Mouse (Mus musculus) liver, embryonic 13.5 days (tissue): ENCODE data around the gene Lipt2. TPM values are rescaled to one million over a fixed set of nuclear protein-coding genes. Genes with fewer than 3 reads are reported as not detected.

Experiments
- ATAC-seq: fragments of 200-750 bp; cut with Nextera tagmentation; 2 replicates; pipeline ENCODE4 v1.8.0; 2017; ENCODE audit warnings: low read depth, mild to moderate bottlenecking, moderate number of reproducible peaks, moderate library complexity
- DNase-seq: peaks from one replicate; pipeline ENCODE4 v3.0.0; 2022
- H3K27ac ChIP-seq: fragments of 300-500 bp; sonication (generic); 2 replicates; pipeline ENCODE4 v1.5.1; 2015; ENCODE audit warnings: moderate library complexity, mild to moderate bottlenecking, inconsistent platforms
- H3K27me3 ChIP-seq: fragments of 300-500 bp; sonication (generic); 2 replicates; pipeline ENCODE4 v1.6.1; 2015; ENCODE audit warnings: mild to moderate bottlenecking, inconsistent platforms
- H3K36me3 ChIP-seq: fragments of 300-500 bp; sonication (generic); 2 replicates; pipeline ENCODE4 v1.6.1; 2015; ENCODE audit warnings: mild to moderate bottlenecking, inconsistent platforms
- H3K4me1 ChIP-seq: fragments of 300-500 bp; sonication (generic); replicated peaks from 2 replicates; pipeline ENCODE4 v1.6.1; 2015; ENCODE audit warnings: inconsistent platforms
- H3K4me2 ChIP-seq: fragments of 300-500 bp; sonication (generic); 2 replicates; pipeline ENCODE4 v1.6.1; 2015; ENCODE audit warnings: inconsistent platforms, mild to moderate bottlenecking, moderate library complexity
- H3K4me3 ChIP-seq: fragments of 300-500 bp; sonication (generic); replicated peaks from 2 replicates; pipeline ENCODE4 v1.5.1; 2015; ENCODE audit warnings: mild to moderate bottlenecking, inconsistent platforms
- H3K9ac ChIP-seq: fragments of 300-500 bp; sonication (generic); 2 replicates; pipeline ENCODE4 v1.6.1; 2015; ENCODE audit warnings: mild to moderate bottlenecking, inconsistent platforms
- H3K9me3 ChIP-seq: fragments of 300-500 bp; sonication (generic); replicated peaks from 2 replicates; pipeline ENCODE4 v1.6.1; 2016; ENCODE audit warnings: inconsistent platforms
- WGBS: fragments of 180-500 bp; shearing (Covaris S2); methylation state at CpG from one replicate; pipeline ENCODE4 v1.1.7; 2015; ENCODE audit not compliant: insufficient replicate concordance; 5-methylcytosine and 5-hydroxymethylcytosine counted together
- polyA plus RNA-seq: library from polyadenylated mRNA; unstranded; fragments of >200 nt; fragmentation: Nextera tagmentation; extraction: Ambion mirVana; gene quantifications from 2 replicates; pipeline ENCODE4 v1.2.1, GENCODE M21; 2015

Gene Lipt2
- polyA plus RNA-seq, 1 experiment from 2014 or later, result 7.0 TPM

DNA sequence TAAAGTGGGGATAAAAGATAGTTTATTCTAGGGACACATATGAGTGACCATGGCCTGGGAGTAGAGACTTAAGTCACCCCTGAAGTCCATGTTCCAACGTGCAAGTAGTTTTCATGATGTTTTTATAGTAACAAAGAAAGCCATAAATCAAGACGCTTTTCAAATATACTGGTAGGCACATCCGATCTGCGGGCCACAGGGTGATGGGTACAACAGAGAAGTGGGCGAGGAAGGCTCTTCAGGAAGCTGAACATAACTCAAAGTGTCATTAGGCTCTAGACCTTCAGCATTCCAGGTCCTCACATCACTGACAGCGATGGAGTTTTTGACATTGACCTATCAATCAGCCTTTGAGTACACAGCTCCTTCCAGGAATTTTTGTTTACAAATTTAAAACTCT is 28.5 kb upstream of the Lipt2 start:
- Histone ChIP-seq H3K9ac (no peak overlapping the region), H3K4me2 (no peak overlapping the region), H3K4me1 (no peaks in the 10 kb centered on the region), H3K27ac (no peak overlapping the region), H3K36me3 (no peaks in the 10 kb centered on the region), H3K4me3 (no peak overlapping the region), H3K27me3 (no peaks in the 10 kb centered on the region), H3K9me3 (no peaks in the 10 kb centered on the region)
- ATAC-seq, result no peak
- no peak for DNase-seq
- WGBS, result 31% methylated on average over 6 of the region's 6 CpGs

DNA sequence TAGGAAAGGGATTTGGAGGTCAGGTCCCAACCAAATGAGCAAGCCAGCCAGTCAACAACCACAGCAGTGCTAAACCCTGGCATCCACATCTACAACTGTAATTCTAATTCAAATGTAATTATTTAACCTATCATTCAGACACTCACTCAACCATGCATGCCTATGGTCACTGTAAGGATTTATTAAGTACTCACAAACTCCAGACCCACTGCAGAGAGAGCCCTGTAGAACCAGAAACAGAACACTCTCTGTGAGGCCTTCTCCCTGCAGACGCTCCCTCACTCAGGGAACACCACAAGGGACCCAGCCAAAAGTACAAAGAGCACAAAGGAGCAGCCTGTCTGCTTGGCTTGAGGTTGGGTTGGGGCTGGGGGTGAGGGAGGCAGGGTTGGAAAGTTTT is 26.7 kb upstream of the Lipt2 start:
- H3K9me3 ChIP-seq, result no peaks in the 10 kb centered on the region
- 62% methylated on average over 1 of the region's 1 CpGs for WGBS
- no peaks in the 10 kb centered on the region for H3K36me3 ChIP-seq
- no peak overlapping the region for H3K4me3 ChIP-seq
- no peak overlapping the region for H3K27ac ChIP-seq
- H3K4me1 ChIP-seq, result no peaks in the 10 kb centered on the region
- DNase-seq (no peak), ATAC-seq (no peak)
- no peaks in the 10 kb centered on the region for H3K27me3 ChIP-seq
- H3K4me2 ChIP-seq, result no peak overlapping the region
- H3K9ac ChIP-seq, result no peak overlapping the region

DNA sequence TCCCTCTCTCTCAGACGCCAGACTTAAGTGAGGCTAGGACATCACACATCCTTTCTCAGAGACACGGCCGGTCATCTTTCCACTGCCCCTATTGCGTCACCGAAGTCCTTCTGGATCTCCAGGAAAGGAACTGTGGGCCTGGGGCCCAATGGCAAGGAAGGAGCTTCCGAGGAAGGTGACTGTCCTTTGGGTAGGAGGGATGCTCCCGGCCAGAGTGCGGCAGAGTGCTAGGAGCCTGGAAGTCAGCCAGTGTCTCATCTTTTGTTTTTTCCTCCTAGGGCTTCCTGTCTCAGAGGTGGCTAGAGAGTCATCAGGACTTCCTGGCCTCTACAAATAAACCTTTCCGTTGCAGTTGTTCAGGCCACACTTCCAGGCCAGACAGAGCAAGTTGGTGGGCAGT is 22.0 kb upstream of the Lipt2 start:
- no peak for ATAC-seq
- Histone ChIP-seq H3K27me3 (no peaks in the 10 kb centered on the region), H3K4me3 (no peak overlapping the region), H3K36me3 (no peaks in the 10 kb centered on the region), H3K9me3 (no peaks in the 10 kb centered on the region), H3K4me2 (no peak overlapping the region), H3K27ac (no peak overlapping the region), H3K4me1 (no peaks in the 10 kb centered on the region), H3K9ac (no peak overlapping the region)
- WGBS, result 27% methylated on average over 9 of the region's 9 CpGs
- no peak for DNase-seq

DNA sequence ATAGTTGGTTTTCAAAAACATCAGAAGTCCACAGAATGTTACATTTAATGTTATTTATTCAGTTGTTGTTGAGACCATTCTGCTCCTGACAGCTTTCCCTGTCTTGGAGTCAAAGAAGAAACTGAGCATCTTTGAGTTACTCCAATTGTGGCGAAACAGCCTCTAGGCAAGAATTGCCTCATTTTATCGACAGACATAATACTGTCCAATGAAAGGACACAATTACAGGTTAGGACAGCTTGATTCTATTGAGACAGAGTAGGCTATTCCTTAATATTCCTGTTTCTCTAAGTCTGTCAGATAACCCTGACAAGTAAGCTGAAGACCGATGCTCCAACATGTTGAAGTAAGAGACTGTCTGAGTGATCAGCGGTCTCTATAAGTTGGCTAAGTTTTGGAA is 21.0 kb upstream of the Lipt2 start:
- ATAC-seq (no peak), DNase-seq (no peak)
- Histone ChIP-seq H3K4me1 (no peaks in the 10 kb centered on the region), H3K9ac (no peak overlapping the region), H3K4me2 (no peak overlapping the region), H3K4me3 (no peak overlapping the region), H3K27me3 (no peaks in the 10 kb centered on the region), H3K9me3 (no peaks in the 10 kb centered on the region), H3K36me3 (no peaks in the 10 kb centered on the region), H3K27ac (no peak overlapping the region)
- WGBS, result 73% methylated on average over 4 of the region's 4 CpGs

DNA sequence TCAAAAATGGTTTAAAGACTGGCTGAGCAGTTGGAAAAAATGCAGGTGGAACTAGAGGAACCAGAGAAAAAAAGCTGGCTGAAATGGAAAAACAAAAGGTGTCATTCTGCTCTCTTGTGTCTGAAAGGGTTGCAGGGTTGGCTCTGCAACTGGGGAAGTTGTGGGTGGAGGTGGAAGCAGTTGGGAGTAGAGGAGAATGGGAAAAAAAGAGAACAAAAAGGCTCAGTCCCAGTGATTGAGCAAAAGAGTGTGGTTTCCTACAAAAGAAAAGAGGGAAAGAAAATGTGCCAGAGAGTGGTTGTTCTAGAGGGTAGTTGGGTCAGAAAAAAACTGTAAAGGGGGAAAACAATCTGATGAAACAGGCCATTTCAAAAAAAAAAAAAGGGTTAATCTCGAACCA is 18.5 kb upstream of the Lipt2 start:
- H3K9ac ChIP-seq, result no peak overlapping the region
- H3K4me2 ChIP-seq, result no peak overlapping the region
- peaks cover 4% of the 10 kb centered on the region; the same call in 1 of the 2 replicates for H3K27me3 ChIP-seq
- 37% methylated on average over 1 of the region's 1 CpGs for WGBS
- no peaks in the 10 kb centered on the region for H3K9me3 ChIP-seq
- no peak for DNase-seq
- H3K36me3 ChIP-seq, result no peaks in the 10 kb centered on the region
- H3K27ac ChIP-seq, result no peak overlapping the region
- H3K4me3 ChIP-seq, result no peak overlapping the region
- H3K4me1 ChIP-seq, result no peaks in the 10 kb centered on the region
- no peak for ATAC-seq

DNA sequence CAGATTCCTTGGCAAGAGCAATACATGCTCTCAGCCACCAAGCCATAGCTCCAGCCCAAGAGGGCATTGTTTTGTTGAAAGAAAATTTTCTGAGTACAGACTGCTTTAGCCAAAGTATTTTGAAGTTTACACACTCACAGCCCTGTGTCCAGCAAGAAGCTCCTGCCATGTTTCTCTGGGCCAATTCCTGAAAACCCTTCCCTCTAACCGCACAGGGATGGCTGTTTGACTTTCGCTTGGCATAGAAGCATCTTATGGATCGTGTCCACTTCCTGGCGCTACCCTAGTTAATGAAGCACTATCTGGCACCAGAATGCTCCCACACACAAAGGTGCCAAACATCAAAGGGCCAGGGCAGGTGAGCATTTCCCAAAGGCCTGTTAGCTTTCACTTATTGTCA is 10.5 kb upstream of the Lipt2 start:
- Histone ChIP-seq H3K4me1 (no peaks in the 10 kb centered on the region; the same call in 1 of the 2 replicates), H3K4me3 (no peak overlapping the region), H3K36me3 (no peaks in the 10 kb centered on the region), H3K27me3 (peaks cover 9% of the 10 kb centered on the region), H3K4me2 (no peak overlapping the region), H3K27ac (no peak overlapping the region), H3K9ac (no peak overlapping the region), H3K9me3 (no peaks in the 10 kb centered on the region)
- ATAC-seq (no peak), DNase-seq (no peak)
- WGBS, result 77% methylated on average over 4 of the region's 4 CpGs

DNA sequence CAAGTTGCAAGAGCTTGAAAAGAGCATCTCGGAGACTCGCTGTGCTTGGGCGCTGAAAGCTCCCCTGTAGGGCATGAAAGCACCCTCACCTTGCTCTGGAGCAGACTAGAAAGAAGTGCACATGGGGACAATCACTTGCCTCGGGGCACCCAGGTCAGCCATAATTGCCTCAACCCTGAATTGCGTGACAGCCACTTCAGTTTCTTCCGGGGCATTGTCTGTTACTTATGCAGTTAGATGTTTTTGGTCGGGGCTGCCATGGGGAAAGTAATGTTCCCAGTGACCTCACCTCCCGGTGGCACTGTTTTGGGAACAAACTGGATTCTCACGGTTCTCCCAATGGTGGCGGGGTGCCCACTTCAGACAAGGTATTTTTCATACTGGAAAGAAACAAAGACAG is 9.0 kb upstream of the Lipt2 start:
- DNase-seq, result no peak
- no peak overlapping the region for H3K4me3 ChIP-seq
- H3K36me3 ChIP-seq, result no peaks in the 10 kb centered on the region
- H3K4me2 ChIP-seq, result no peak overlapping the region
- 62% methylated on average over 10 of the region's 10 CpGs for WGBS
- H3K27me3 ChIP-seq, result peaks cover 5% of the 10 kb centered on the region; the same call in 1 of the 2 replicates
- no peak overlapping the region for H3K27ac ChIP-seq
- H3K9me3 ChIP-seq, result no peaks in the 10 kb centered on the region
- ATAC-seq, result no peak
- no peaks in the 10 kb centered on the region; the same call in 1 of the 2 replicates for H3K4me1 ChIP-seq
- no peak overlapping the region for H3K9ac ChIP-seq

DNA sequence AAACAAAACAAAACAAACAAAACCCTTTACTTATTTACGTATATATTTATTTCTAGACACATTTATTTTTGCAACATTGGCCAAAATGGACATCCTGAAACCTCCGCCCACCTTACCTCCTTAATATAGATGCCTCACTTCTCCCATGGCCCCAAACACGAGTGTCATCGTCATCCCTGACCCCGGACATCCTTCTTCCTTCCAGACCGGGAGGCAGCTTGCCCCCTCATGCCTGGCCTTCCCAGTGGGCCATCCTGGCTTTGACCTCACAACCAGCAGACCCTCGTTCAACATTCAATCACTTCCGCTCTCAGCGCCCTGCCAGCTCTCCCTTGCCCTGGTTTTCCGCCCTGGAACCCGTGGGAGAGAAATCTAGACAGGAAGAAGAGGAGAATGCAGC is 8.5 kb upstream of the Lipt2 start:
- H3K9ac ChIP-seq, result no peak overlapping the region
- no peaks in the 10 kb centered on the region for H3K9me3 ChIP-seq
- no peak overlapping the region for H3K4me3 ChIP-seq
- H3K4me1 ChIP-seq, result no peaks in the 10 kb centered on the region; the same call in 1 of the 2 replicates
- whole genome bisulfite sequencing, result 58% methylated on average over 11 of the region's 11 CpGs
- DNase-seq (no peak), ATAC-seq (no peak)
- H3K27ac ChIP-seq, result no peak overlapping the region
- no peaks in the 10 kb centered on the region for H3K36me3 ChIP-seq
- peaks cover 5% of the 10 kb centered on the region; the same call in 1 of the 2 replicates for H3K27me3 ChIP-seq
- no peak overlapping the region for H3K4me2 ChIP-seq

DNA sequence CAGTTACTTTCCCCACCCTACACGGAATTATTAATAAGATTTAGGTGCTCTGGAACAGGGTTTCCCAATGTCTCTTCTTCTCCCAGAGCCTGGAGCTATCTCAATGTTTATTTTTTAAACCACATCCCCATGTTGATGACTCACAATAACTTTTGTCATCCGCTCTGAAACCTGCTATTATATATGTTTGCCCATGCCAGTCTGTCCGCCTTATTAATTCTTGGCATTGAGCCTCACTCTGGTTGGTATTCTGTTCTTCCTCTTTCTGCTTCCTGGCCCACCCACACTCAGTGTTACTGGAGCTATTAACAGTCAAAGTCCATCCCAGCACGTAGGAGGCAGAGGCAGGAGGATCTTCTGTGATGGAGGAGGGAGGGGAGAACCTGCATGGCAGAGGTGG is 1.4 kb upstream of the Lipt2 start:
- H3K9ac ChIP-seq, result no peak overlapping the region
- H3K4me1 ChIP-seq, result peaks cover 17% of the 10 kb centered on the region
- no peak overlapping the region for H3K4me2 ChIP-seq
- ATAC-seq (no peak), DNase-seq (no peak)
- no peak overlapping the region for H3K27ac ChIP-seq
- H3K4me3 ChIP-seq, result no peak overlapping the region
- H3K9me3 ChIP-seq, result no peaks in the 10 kb centered on the region
- 53% methylated on average over 4 of the region's 4 CpGs for WGBS
- H3K36me3 ChIP-seq, result no peaks in the 10 kb centered on the region
- H3K27me3 ChIP-seq, result 0 out of 2 replicates have a peak, but pooled peaks cover 2% of the 10 kb centered on the region

DNA sequence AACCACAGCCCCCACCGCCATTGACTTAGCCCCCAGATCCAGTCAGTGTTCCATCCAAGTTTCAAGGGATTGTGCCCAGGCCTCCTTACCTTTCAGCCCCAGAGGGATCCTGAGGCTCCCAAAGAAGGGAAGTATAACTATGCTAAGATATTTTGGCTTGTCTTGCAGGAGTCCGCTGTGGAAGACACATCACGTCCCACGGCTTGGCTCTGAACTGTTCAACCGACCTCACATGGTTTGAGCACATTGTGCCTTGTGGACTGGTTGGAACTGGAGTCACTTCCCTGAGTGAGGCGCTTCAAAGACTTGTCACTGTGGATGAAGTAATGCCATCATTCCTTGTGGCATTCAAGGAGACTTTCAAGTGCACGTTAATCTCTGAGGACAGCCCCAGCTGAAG is 929 bp downstream of the Lipt2 start:
- no peaks in the 10 kb centered on the region for H3K9me3 ChIP-seq
- no peak for DNase-seq

DNA sequence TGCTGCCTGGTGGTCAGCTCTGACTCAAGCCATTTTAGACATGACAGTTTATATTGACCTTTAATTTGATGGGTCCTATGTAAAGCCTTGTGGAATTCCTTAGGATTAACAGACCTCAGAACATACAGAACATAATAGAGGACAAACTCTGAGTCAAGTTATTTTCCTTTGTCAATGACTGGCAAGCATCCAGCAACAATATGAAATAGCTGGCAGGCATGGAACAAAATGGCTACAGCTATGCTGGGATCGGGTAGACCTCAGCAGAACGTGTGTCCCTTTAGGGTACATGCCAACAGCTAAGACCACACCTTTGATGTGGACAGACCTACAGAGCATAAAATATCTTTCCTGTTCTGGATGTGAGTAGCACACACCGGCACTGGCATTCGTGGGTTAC is 4.4 kb downstream of the Lipt2 start:
- peaks cover 17% of the 10 kb centered on the region for H3K4me1 ChIP-seq
- peaks cover 3% of the 10 kb centered on the region; the same call in 1 of the 2 replicates for H3K27me3 ChIP-seq
- no peak overlapping the region for H3K4me2 ChIP-seq
- no peak overlapping the region for H3K4me3 ChIP-seq
- H3K9me3 ChIP-seq, result no peaks in the 10 kb centered on the region
- DNase-seq (no peak), ATAC-seq (no peak)
- H3K27ac ChIP-seq, result no peak overlapping the region
- WGBS, result 72% methylated on average over 4 of the region's 4 CpGs
- no peaks in the 10 kb centered on the region for H3K36me3 ChIP-seq
- H3K9ac ChIP-seq, result no peak overlapping the region

More for the DNA sequence above, 929 bp downstream of the Lipt2 start:
- Histone ChIP-seq H3K4me2 (peak overlapping the region; percentile 99), H3K4me3 (peak overlapping the region; percentile 79), H3K36me3 (no peaks in the 10 kb centered on the region), H3K27ac (no peak overlapping the region), H3K4me1 (peaks cover 17% of the 10 kb centered on the region), H3K9ac (peak overlapping the region; percentile 84), H3K27me3 (0 out of 2 replicates have a peak, but pooled peaks cover 2% of the 10 kb centered on the region)
- no peak for ATAC-seq
- 60% methylated on average over 7 of the region's 7 CpGs for WGBS

DNA sequence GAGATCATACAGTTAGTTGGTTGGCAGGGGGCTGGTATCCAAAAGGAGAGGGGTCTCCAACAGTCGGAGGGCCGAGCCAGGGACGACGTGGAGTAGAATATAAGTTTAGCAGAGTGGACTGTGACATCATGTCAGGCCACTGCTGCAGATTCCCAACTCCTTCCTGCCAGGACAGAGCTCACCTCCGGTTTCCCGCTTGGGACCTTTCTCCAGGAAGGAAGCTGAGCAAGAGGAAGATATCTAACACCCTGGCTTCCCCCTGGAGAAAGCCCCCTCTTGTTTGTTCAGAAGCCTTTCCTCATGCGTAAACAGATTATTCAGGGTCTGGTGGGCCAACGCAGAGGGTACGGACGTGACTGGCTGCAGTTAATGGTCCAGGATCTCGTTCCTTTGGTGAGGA is 9.6 kb downstream of the Lipt2 start:
- no peak overlapping the region for H3K4me3 ChIP-seq
- no peak for DNase-seq
- 48% methylated on average over 11 of the region's 11 CpGs for WGBS

More for the DNA sequence above, 9.6 kb downstream of the Lipt2 start:
- no peaks in the 10 kb centered on the region for H3K9me3 ChIP-seq
- H3K27me3 ChIP-seq, result peaks cover 4% of the 10 kb centered on the region; the same call in 1 of the 2 replicates
- no peak overlapping the region for H3K27ac ChIP-seq
- no peak overlapping the region for H3K9ac ChIP-seq
- ATAC-seq, result no peak
- no peaks in the 10 kb centered on the region for H3K36me3 ChIP-seq
- H3K4me1 ChIP-seq, result no peaks in the 10 kb centered on the region
- no peak overlapping the region for H3K4me2 ChIP-seq
